Mouse (Mus musculus): ENCODE measurements at regions not wholly inside any gene's neighbourhood (a gene's known extent, or its start where the extent isn't known, plus 50 kb on each side); places are given as distances from the start of the nearest gene placed in this dataset.

- TF ChIP-seq POLR2A (IDR thresholded peaks at IDR 0.05; ENCODE audit: borderline replicate concordance, extremely low read depth, insufficient read depth, insufficient read length, poor library complexity, severe bottlenecking) (no peak), CTCF (IDR thresholded peaks at IDR 0.05; ENCODE audit: borderline replicate concordance, extremely low read depth, insufficient read depth, insufficient read length) (no peak)
These were observed 401.9 kb upstream of the Xrcc4 start for GRCm38 (mm10) chr13:90490991-90491951.

All from brain, embryonic 14.5 days (tissue).